Mouse (Mus musculus): ENCODE data around the gene Fam98b. TPM values are rescaled to one million over a fixed set of nuclear protein-coding genes. Genes with fewer than 3 reads are reported as not detected.

The Fam98b gene
- total RNA-seq, 1 experiment from 2014 or later: 42.2 TPM

DNA sequence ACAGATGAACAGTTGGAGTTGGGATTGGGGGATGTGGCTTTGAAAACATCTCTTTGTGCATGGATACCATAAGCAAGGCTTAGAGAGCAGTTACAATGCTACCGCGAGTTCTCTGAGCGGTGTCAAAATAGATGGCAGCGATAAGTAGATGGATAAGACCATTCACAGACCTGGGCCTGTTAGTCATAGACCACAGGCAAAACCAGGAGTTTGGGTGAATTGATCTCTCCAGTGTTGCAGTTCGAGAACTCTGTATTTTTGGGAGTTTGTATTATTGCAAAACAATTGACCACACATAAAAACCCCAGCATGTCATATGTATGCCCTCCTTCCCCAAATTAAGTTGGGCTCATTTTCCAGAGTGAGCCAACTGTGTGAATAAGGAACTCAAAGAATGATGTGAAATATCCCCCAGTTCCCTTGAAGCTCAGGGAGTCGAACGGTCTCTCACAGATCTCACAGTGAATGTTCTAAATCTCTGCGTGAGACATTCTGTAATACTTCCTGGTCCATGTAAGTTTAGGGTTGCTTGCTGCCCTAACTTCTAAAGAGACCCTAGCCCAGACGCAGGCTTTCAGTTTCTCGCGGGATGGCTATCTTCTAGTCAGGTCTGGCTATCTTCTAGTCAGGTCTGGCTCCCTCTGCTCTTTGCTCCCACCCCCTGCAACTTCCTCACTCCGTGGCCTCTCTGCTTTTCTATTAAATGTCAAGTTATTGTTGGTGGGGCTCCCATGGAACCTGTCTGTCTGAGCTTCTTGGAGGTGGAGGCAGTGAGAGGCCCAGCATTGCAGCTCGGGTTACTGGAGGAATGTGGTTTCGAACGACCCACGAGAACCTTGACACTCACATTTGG, 50.3 kb downstream of the Fam98b start:
- peak; percentile 30 for ATAC-seq (replicated peaks; ENCODE audit: low read depth, poor library complexity, severe bottlenecking)

DNA sequence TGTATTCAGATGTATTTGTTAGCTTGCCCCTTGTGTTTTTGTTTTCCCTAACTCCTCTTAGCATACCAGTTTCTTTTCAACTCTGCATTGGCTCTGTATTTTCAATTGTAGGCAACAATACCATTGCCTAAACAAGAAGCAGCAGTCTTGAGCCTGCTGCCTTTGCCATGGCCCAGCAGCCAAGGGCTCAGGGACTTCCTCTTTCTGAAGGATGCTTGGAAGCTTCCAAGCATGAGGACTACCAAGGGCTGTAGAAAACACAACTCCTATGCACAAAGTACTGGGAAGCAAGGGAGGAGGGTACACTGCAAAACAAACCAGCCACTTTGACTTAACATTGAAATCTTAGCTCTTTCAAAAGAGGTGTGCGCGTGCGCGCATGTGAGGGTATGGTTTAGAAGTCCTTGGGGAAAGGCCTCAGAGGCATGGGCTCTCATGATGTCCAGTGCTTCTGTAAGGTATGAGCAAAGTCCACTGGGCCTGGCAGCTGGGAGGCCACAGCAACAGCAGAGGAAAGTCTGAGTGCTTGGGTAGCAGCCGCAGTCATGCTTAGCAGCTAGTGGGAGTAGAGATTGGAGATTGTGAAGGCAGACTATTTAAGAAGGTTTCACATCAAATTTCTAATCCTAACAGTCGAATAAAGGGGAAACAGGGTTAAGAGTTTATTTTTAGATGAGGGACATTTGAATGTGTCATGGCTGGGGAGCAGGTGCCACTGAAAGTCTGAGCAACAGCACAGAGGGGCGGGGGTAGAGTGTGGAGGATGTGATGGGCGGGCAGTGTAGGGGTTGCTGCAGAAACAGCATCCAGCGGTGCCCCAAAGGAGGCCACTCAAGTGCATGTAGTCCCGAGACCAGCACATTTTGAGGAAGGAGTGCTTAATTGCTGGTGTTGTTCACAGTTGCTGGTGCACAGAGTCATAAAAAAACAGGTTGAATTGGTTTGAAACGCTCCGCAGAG, 54.1 kb downstream of the Fam98b start:
- peak; percentile 91 for ATAC-seq (replicated peaks; ENCODE audit: low read depth, poor library complexity, severe bottlenecking)

GRCm38 (mm10) chr2:117304941-117305340, 55.4 kb downstream of the Fam98b start:
- no peak for ATAC-seq (replicated peaks; ENCODE audit: low read depth, poor library complexity, severe bottlenecking)

GRCm38 (mm10) chr2:117307959-117308358, 58.4 kb downstream of the Fam98b start:
- ATAC-seq (replicated peaks; ENCODE audit: low read depth, poor library complexity, severe bottlenecking): no peak

DNA sequence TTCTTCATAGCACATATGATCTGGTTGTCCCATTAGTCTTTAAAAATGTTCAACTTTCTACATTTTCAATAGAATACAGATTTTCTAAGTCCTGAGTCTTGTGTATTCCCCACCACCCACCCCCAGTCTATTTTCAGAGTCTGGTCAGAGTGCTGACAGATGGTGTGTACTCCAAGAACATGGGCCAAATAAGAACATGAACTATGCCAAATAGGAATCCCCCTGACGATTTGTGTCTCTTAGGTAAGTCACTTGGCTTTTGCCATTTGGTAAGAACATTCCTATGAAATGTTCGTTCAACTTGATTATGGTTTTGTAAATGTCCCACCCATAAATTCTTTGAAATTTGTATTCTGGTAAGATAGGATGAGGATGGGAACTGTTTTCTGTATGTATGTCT, 59.5 kb downstream of the Fam98b start:
- ATAC-seq (replicated peaks; ENCODE audit: low read depth, poor library complexity, severe bottlenecking): no peak

- no peak for ATAC-seq (replicated peaks; ENCODE audit: low read depth, poor library complexity, severe bottlenecking)
Measured at GRCm38 (mm10) chr2:117311349-117311748, 61.8 kb downstream of the Fam98b start.

DNA sequence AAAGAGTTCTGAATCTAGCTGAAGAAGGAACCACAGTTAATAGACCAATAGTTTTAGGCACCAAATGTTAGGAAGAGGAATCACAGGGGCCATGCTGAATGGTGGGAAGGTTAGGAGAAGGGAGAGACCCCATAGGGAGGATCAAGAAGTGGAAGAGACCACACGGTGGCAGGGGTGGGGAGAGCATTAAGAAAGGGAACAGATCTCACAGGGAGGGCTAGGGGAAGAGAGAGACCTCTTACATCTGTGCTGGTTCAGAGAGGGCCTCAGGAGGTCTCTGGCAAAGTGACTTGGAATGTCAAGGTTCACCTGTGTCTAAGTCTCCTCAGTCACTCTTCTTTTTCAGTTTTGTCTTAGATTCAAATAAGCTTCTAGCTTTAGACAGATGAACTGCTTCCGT, 62.5 kb downstream of the Fam98b start:
- no peak for ATAC-seq (replicated peaks; ENCODE audit: low read depth, poor library complexity, severe bottlenecking)

DNA sequence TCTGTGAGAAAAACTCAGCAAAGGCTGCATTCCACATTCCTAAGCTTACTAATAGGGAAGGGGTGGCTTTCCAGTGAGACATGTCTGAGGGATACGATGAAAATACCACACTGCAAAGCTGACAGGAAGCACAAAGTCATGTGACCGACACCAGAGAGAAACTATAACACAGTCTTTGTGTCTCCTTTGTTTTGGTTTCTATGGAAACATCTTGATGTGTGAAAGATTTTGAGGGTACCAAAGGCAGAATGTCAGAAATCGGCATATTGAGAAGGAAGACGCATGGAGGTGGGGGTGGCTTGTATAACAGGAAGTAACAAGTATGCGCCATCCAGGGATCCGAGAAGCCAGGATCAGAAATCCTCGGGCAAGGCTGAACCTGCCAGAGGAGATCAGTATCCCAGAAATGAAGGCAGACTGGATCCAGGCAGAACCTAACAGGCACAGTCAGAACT, 62.9 kb downstream of the Fam98b start:
- no peak for ATAC-seq (replicated peaks; ENCODE audit: low read depth, poor library complexity, severe bottlenecking)

DNA sequence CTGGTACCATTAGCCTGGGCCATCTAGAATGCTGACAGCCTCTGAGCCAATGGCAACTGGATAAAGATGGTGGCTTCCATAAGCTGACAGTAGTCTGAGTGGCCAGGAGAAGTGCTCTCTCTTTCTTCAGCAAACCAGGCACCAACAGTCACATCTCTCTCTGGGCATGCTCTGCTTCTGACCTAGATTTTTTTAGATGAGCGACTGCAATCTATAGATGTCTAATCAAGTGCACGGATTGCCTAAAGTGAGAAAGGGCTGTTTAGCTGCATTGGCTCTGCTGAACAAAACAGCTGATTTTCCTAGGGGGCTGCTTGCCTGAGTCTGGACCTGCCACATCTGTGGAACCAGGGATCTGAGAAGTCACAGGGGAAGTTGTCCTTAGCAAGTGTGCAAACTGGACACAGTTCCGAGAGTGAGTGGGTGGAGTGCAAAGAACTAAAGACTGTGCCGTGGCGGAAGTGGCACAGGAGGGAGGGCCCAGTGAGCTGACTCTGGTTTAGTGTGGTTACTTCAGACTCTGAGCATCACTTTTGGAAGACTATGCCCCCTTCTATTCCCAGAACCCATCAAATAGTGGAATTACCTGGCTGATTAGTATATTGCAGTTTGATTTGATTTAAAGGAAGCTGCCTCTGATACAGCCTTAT, 64.2 kb downstream of the Fam98b start:
- ATAC-seq (replicated peaks; ENCODE audit: low read depth, poor library complexity, severe bottlenecking): no peak

DNA sequence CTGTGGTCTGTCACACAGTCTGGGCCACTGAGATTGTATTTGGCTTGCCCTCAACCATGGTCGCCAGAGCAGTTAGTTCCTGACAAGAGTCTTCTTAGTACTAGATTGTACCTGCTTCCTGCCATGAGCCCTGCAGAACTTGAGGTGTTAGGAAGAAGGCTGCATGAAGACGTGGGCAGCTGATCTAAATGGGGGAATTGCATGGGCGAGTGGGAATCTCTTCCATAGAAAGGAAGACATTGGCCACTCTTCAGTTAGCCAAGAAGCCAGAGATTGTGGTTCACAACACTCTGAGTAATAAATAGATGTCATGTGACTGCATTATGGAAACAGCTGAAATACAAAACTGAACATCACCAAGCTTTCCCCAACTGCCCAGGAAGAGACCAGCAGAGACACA, 69.5 kb downstream of the Fam98b start:
- ATAC-seq (replicated peaks; ENCODE audit: low read depth, poor library complexity, severe bottlenecking): no peak

Other genes with a start within 250 kb of the Fam98b start
- 44.4 and 47.9 TPM in 2 replicates for gene Spred1, start 128.4 kb upstream of the Fam98b start, total RNA-seq (2017)
- not detected in 2 replicates for gene Rasgrp1, start 93.3 kb downstream of the Fam98b start, total RNA-seq (2017)